Mouse (Mus musculus) ovary, adult 10 weeks (tissue): ENCODE measurements around the gene Tspo. TPM values are rescaled to one million over a fixed set of nuclear protein-coding genes. Genes with fewer than 3 reads are reported as not detected.

Experiments used
- polyA plus RNA-seq: library from polyadenylated mRNA; stranded (reverse); fragments of 350-450 nt; fragmentation: Illumina TruSeq; extraction: RNeasy Lipid Tissue Mini Kit (QIAGEN cat#74804); gene quantifications from one replicate; pipeline ENCODE4 v1.2.3, GENCODE M21; 2014

Tspo gene
- polyA plus RNA-seq: 1.6 TPM

GRCm38 (mm10) chr15:83563327-83563856, at the start of gene Tspo, which contains the start of gene Mcat:
Gene Tspo (plus strand): TSS chr15:83563592.
Gene Mcat (minus strand): TSS chr15:83563787.

DNA sequence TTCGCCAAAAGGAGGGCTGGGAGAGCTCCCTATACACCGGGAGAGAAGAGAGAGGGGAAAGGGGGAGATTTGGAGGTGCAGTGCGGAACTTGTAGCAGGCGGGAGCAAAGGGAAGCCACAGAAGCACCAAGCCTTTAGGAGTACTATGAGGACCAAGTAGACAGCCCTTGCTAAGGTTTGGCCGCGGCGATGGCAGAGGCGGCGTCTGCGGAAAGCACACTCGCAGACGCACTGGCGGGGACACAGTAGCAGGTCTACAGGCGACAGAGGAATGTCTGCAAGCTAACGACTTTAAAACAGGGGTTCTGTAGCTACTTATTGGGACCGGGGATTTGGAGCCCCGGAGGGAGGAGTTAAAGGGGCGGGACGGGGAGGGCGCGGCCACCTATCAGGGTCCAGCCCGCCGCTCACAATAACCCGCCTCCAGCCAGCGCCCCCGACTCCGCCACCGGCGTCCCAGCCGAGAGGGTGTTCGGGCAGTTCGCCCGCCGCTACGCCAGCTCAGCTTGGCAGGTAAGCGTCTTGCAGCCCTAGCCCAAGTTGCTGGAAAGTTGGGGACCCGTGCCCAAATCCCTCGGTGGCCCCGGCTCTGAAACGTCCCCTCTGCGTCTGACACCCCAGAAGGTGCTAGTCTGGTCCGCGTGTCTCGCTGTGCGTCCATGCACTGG, 36.8 kb upstream of the Tspo start, which contains the start of gene Bik:
TSS of gene Bik (plus strand) at position 439 of the 668 bp plus-strand sequence.

DNA sequence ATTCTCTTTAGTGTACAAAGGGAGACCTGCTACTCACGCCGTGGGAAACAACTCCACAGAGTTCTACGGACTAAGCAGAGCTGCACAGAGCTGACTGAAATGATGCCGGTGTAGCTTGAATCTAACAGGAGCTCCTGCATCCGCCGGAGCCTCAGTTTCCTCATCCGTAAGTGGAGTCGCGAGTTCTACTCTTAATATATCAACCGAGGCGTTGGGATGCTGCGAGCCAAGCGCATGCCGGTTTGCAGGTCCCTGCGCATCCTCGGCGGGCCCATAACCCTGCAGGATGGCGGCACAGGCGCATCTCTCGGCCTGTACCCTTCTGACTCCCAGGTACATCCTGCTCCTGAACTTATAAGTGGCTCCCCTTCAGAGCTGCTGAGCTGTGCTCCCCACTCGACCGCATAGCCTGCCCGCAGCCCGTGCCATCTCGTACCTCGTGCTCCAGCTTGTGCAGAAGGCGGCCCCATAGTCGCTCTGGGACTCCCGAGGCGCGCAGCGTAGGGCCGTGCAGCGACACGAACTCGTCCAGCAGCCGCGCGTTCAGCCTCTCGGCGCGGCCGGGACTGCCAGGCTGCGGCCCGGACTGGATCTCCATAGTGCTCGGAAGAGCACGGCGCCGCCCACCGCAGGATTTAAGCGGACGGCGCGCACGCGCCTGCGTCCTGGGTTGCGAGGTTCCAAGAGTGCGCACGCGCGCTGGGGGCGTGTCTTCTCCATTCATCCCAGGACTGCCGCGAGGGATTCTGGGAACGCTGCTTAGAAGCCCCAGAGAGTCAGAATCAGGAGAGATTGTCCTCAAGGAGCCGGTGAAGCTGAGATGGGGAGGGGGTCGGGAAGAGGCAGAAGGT, 31.3 kb downstream of the Tspo start, which contains the start of gene Ttll12:
TSS of gene Ttll12 (minus strand) at position 645 of the 851 bp plus-strand sequence.

Other genes with a start within 250 kb of the Tspo start
- 17.6 TPM for gene Arfgap3, start 213.3 kb upstream of the Tspo start, polyA plus RNA-seq
- 32.6 TPM for gene Pacsin2, start 99.0 kb upstream of the Tspo start, polyA plus RNA-seq
- gene Ttll1, start 52.7 kb upstream of the Tspo start, polyA plus RNA-seq: 5.6 TPM
- not detected for gene Bik, start 36.7 kb upstream of the Tspo start, polyA plus RNA-seq
- gene Mcat, start 195 bp downstream of the Tspo start, polyA plus RNA-seq: 0.77 TPM
- gene Ttll12, start 31.6 kb downstream of the Tspo start, polyA plus RNA-seq: 1.1 TPM
- 1.2 TPM for gene Scube1, start 161.4 kb downstream of the Tspo start, polyA plus RNA-seq
- gene Mpped1, start 215.9 kb downstream of the Tspo start, polyA plus RNA-seq: 0.17 TPM